Mouse (Mus musculus): ENCODE results near the gene Rsph1.

DNA sequence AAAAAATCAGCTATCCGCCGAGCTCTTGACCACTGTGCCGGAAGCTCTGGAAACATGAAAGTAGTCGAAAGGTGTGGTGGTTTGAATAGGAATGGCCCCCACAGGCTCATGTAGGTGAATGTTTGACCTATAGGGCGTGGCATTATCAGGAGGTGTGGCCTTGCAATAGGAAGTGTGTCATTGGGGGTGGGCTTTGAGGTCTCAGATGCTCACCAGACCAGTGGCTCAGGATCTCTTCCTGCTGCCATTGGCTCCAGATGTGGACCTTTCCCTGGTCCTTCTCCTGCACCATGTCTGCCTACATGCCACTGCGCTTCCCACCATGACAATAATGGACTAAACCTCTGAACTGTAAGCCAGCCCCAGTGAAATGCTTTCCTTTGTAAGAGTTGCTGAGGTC, 65.3 kb downstream of the Rsph1 start:
- no peak for TF ChIP-seq CTCF (IDR thresholded peaks at IDR 0.05; ENCODE audit: low read depth)
- TF ChIP-seq EP300 (IDR thresholded peaks at IDR 0.05; ENCODE audit: low read depth) = no peak
